Mouse (Mus musculus) heart, postnatal 25 days (tissue): ENCODE data around the gene Phxr2. TPM values are rescaled to one million over a fixed set of nuclear protein-coding genes. Genes with fewer than 3 reads are reported as not detected.
A peak's percentile ranks its signal among the peaks of the same experiment; 100 is the strongest.
"Not testable (repeated sequence)": the region's sequence is repeated elsewhere in the genome, so short reads cannot be mapped to it uniquely, and the experiment has no call there.

Source experiments
- DNase-seq: peaks from one replicate; pipeline ENCODE4 v3.0.0; 2022; ENCODE audit warnings: low spot score
- intact Hi-C: fragments of 180-260 bp; cut with DNase I; formaldehyde crosslinking; loops from one replicate; pipeline ENCODE4 v1.15.1; 2025
- total RNA-seq, 2 experiments: library from RNA; stranded (reverse); gene quantifications; 2 replicates each; pipeline ENCODE4 v1.2.3; 2021

Phxr2 gene
- not detected for total RNA-seq

GRCm38 (mm10) chr10:99126225-99126624 is at the start of gene Phxr2:
Gene Phxr2, minus strand, starts transcription at chr10:99126325.
- DNase-seq = no peak
- intact Hi-C loops = no loop called here

- DNase-seq = no peak
- intact Hi-C loops = loop anchor here (2.0 to 5.0 kb wide), 2 partner anchors 28 to 159 kb away; no protein-coding TSS in a partner anchor
These were observed 46.9 kb upstream of the Phxr2 start for GRCm38 (mm10) chr10:99172906-99173507.

- intact Hi-C loops = loop anchor here (2.0 to 5.0 kb wide), 2 partner anchors 29 to 160 kb away; no protein-coding TSS in a partner anchor
- DNase-seq = peak; percentile 56
These were observed 45.9 kb upstream of the Phxr2 start for GRCm38 (mm10) chr10:99171961-99172497.

- intact Hi-C loops = loop anchor here (2.0 to 5.0 kb wide), 5 partner anchors 91 to 363 kb away; no protein-coding TSS in a partner anchor
- DNase-seq = peak; percentile 42
These were observed 43.6 kb upstream of the Phxr2 start for GRCm38 (mm10) chr10:99169765-99170129.

GRCm38 (mm10) chr10:99168840-99169764 is 43.0 kb upstream of the Phxr2 start:
- intact Hi-C loops = loop anchor here (2.0 to 5.0 kb wide), 4 partner anchors 92 to 363 kb away; no protein-coding TSS in a partner anchor

GRCm38 (mm10) chr10:99168404-99168803 is 42.3 kb upstream of the Phxr2 start:
- intact Hi-C loops = loop anchor here (2.0 to 5.0 kb wide), 4 partner anchors 92 to 364 kb away; no protein-coding TSS in a partner anchor
- DNase-seq = no peak

More at GRCm38 (mm10) chr10:99168840-99169764, 43.0 kb upstream of the Phxr2 start:
- no peak for DNase-seq

- no peak for DNase-seq
- intact Hi-C loops = loop anchor here (5.0 kb wide), 3 partner anchors 246 to 366 kb away; no protein-coding TSS in a partner anchor
These were observed 40.3 kb upstream of the Phxr2 start for GRCm38 (mm10) chr10:99166392-99166791.

GRCm38 (mm10) chr10:99165751-99166282 is 39.7 kb upstream of the Phxr2 start:
- intact Hi-C loops = loop anchor here (1.0 to 5.0 kb wide), 5 partner anchors 246 to 449 kb away; no protein-coding TSS in a partner anchor
- DNase-seq = no peak

- intact Hi-C loops = loop anchor here (1.0 to 5.0 kb wide), 5 partner anchors 247 to 450 kb away; no protein-coding TSS in a partner anchor
- no peak for DNase-seq
These were observed 38.8 kb upstream of the Phxr2 start for GRCm38 (mm10) chr10:99164871-99165477.

- intact Hi-C loops = no loop called here
- DNase-seq = no peak
These were observed 36.9 kb upstream of the Phxr2 start for GRCm38 (mm10) chr10:99163002-99163401.

- intact Hi-C loops = loop anchor here (1.0 kb wide), 1 partner anchor 455 kb away; no protein-coding TSS in a partner anchor
These were observed 36.0 kb upstream of the Phxr2 start for GRCm38 (mm10) chr10:99161987-99162582.

GRCm38 (mm10) chr10:99157697-99158096 is 31.6 kb upstream of the Phxr2 start:
- not testable (repeated sequence) for DNase-seq

More at GRCm38 (mm10) chr10:99161987-99162582, 36.0 kb upstream of the Phxr2 start:
- DNase-seq = no peak

GRCm38 (mm10) chr10:99156808-99157207 is 30.7 kb upstream of the Phxr2 start:
- intact Hi-C loops = no loop called here
- no peak for DNase-seq

More at GRCm38 (mm10) chr10:99157697-99158096, 31.6 kb upstream of the Phxr2 start:
- intact Hi-C loops = not testable (repeated sequence)

GRCm38 (mm10) chr10:99154635-99155034 is 28.5 kb upstream of the Phxr2 start:
- intact Hi-C loops = loop anchor here (5.0 kb wide), 1 partner anchor 47 kb away; the partner anchor contains the start of genes Galnt4 and Poc1b
- no peak for DNase-seq

GRCm38 (mm10) chr10:99152063-99152462 is 25.9 kb upstream of the Phxr2 start:
- no peak for DNase-seq

GRCm38 (mm10) chr10:99151580-99151979 is 25.5 kb upstream of the Phxr2 start:
- intact Hi-C loops = loop anchor here (5.0 kb wide), 1 partner anchor 44 kb away; the partner anchor contains the start of genes Galnt4 and Poc1b
- DNase-seq = no peak

More at GRCm38 (mm10) chr10:99152063-99152462, 25.9 kb upstream of the Phxr2 start:
- intact Hi-C loops = loop anchor here (5.0 kb wide), 1 partner anchor 45 kb away; the partner anchor contains the start of genes Galnt4 and Poc1b

GRCm38 (mm10) chr10:99150016-99150415 is 23.9 kb upstream of the Phxr2 start:
- intact Hi-C loops = loop anchor here (5.0 kb wide), 1 partner anchor 43 kb away; the partner anchor contains the start of genes Galnt4 and Poc1b
- no peak for DNase-seq

- DNase-seq = no peak
- intact Hi-C loops = no loop called here
These were observed 20.5 kb upstream of the Phxr2 start for GRCm38 (mm10) chr10:99146596-99146995.
